Mouse (Mus musculus): ENCODE measurements around the gene Bcas3.

- no peak for TF ChIP-seq CTCF (IDR thresholded peaks at IDR 0.05; ENCODE audit: low read depth)
- no peak for TF ChIP-seq EP300 (IDR thresholded peaks at IDR 0.05; ENCODE audit: low read depth)
These were observed 12.8 kb upstream of the Bcas3 start for GRCm38 (mm10) chr11:85340070-85340616.
